Mouse (Mus musculus) regulatory T cell (primary cell): Measurements from ENCODE around the gene Senp2.

Experiments used
- in situ Hi-C: fragments of 300-600 bp; cut with MboI, MseI; formaldehyde crosslinking; loops from one replicate; pipeline ENCODE4 v1.15.1; 2025; ENCODE audit warnings: high pct_unique_total_duplicates

The Senp2 gene

GRCm38 (mm10) chr16:22015569-22015968 lies 6.3 kb downstream of the Senp2 start:
- in situ Hi-C loops: no loop called here

- in situ Hi-C loops: no loop called here
Measured at GRCm38 (mm10) chr16:22022122-22022521, 12.8 kb downstream of the Senp2 start.

DNA sequence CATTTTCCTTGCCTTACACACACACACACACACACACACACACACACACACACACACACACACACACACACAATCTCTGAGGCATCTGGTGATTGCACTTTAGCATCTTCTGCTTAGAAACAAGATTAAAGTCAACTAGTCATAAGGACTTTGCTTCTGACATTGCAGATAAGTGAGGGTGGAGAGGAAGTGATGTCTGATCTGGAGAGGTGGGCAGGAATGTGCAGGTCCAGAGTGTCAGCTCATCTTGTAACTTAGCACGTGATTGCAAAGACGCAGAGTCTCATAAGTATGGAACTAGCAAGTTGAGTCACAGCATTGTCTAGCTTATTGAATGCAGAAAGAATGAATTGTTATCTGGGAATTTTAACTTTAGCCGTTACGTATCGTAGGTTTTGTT lies 18.2 kb downstream of the Senp2 start:
- in situ Hi-C loops: loop anchor here (5.0 kb wide), 1 partner anchor 90 kb away; no protein-coding TSS in a partner anchor

DNA sequence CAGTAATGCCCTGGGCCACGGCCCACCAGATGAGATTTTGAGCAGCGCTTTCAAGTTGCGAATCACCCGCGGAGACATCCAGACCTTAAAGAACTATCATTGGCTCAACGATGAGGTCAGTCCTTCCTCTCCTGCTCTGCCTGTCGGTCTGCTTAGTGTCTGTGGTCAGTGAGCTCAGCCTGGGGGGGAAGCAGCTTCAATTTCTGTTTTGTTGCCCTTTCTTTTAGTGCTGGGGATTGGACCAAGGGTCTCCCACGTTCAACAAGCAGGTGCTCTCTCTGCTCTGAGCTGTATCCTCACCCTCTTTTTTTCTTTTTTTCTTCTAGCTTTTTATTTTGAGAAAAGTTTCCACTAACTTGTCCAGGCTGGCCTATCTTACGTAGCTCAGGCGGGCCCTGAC lies 29.3 kb downstream of the Senp2 start:
- in situ Hi-C loops: no loop called here

- in situ Hi-C loops: no loop called here
Measured at GRCm38 (mm10) chr16:22039978-22040377, 30.7 kb downstream of the Senp2 start.

- in situ Hi-C loops: no loop called here
Measured at GRCm38 (mm10) chr16:22043830-22044229, 34.5 kb downstream of the Senp2 start.

- in situ Hi-C loops: no loop called here
Measured at GRCm38 (mm10) chr16:22045930-22046329, 36.6 kb downstream of the Senp2 start.

- in situ Hi-C loops: no loop called here
Measured at GRCm38 (mm10) chr16:22046739-22047366, 37.6 kb downstream of the Senp2 start.

DNA sequence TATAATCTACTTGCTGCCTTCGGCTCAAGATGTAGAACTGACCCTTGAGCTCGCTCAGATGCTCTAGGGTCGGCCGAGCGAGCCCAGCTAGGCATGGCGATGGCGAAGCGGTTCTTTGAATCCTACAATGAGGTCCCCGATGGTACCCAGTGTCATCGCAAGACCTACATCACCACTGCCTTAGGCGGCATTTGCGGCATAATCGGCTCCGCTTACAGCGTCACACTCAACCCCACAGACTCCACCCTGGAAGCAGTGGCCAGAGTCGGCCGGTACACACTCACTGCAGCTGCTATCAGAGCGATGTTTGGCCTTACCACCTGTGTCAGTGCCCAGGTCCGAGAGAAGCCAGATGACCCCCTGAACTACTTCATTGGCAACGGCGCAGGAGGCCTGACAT lies 44.1 kb downstream of the Senp2 start:
- in situ Hi-C loops: no loop called here

DNA sequence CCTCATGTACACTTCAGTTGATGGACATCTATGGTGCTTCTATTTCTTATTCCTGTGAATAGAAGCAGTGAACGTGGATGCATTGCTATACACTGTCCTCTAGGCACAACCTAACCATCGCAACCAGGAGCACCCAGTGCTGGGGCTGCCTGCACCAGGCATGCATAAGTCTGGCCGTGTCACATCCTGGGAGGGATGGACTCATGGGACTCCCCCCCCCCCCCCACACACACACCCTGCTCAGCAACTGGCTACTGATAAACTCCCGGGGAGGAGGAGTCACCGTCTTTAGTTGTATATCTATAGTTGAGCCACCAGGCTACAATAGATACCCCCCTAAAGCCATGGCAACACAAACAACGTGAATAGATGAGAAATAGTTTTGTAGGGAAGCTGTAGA lies 48.2 kb downstream of the Senp2 start:
- in situ Hi-C loops: no loop called here

GRCm38 (mm10) chr16:22058871-22059270 lies 49.6 kb downstream of the Senp2 start:
- in situ Hi-C loops: no loop called here

DNA sequence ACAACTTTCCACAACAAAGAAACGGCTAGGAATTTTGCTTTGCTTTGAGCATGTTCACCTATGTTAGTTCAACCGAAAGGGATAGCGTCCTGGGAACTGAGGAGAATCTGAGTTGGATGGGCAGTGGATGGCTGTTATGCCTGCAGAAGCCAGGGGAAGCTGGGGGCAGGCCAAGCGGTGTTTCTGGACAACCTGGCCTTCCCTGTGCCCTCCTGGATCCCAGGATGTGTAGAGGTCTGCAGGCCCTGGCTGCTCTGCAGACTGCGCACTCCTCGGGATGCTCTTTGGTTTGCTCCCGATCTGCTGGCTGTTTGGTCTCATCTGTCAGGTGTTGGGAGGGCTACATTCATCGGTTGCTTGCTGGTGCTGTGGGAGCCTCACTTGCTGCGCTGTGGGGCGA lies 51.1 kb downstream of the Senp2 start:
- in situ Hi-C loops: no loop called here

DNA sequence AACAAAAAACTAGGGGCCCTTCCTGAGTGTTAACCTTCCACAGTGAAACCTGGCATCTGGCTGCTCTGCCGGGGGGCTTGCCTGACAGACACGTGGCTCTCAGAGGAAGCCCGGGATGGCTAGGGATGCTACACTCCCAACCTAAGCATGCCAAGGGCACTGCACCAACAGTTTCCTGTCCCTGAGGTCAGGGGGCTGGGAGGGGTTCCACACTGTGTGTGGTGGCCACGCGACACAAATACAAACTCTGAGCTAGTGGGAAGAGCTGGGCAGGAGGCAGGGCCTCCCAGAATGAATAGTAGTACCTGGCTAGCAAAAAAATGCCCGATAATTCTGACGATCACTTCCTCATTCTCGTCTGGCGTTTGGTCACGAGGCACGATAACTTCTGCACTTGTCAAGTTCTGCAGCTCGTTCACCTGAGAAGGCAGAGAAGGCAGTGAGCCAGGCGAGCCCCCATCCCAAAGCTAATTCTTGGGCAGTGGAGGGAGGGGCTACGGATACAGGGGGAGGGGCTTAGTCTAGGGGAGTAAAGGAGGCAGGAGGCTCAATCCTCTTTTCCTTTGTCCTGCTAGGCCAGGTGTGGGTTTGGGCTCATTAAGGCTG lies 52.4 kb downstream of the Senp2 start:
- in situ Hi-C loops: no loop called here

DNA sequence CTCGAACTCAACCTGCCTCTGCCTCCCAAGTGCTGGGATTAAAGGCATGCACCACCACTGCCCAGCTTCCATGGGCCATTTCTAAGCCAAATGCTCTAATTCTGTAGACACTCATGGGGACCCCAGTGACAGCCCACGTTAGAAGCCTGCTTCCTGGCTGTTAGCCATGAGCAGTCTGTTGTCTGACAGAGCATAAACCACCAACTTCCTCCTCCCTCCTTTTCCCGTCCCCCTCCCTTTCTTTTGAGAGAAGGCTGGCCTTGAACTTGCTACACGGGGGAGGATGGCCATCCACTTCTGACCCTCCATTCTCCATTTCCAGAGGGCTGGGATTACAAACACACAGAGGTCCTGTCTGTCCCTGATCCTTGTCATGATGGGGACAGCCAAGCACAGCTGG lies 53.0 kb downstream of the Senp2 start:
- in situ Hi-C loops: no loop called here

- in situ Hi-C loops: no loop called here
Measured at GRCm38 (mm10) chr16:22065536-22065935, 56.3 kb downstream of the Senp2 start.

DNA sequence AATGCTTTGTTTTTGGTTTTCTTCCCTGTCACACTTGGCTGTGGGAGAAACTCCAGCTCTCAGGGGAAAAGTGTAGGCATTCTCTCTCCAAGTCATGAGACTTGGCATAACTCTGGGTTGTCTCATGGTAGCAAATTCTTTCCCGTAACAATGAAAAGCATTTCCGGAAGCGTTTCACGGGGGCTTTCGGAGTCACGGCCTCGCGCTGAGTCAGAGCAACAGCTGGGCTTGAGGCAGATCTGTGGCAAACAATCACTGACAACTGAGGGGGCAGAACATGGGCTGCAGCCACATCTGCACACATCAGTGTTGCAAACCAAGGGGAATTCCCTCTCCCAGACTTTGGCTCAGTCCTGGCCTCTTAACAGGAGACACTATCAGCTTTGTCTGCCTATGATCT lies 58.1 kb downstream of the Senp2 start:
- in situ Hi-C loops: no loop called here

DNA sequence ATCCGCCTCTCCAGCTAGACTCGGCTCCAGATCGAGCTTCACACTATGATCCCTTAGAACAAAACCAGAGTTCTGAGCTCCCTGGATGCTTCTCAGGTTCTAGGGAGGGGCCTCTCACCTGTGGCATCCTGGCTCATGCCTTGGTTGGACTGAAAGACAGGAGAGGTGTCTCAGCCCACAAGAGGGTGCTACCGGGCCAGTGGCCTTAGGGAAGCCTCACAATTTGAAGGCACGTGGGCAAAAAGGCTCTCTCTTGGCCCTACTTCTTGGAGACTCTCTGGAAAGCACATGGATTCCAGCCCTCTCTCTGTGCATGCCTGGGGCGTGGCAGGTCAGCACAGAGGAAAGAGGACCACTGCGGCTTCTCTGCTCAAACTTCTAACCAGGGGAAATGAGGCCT lies 62.1 kb downstream of the Senp2 start:
- in situ Hi-C loops: no loop called here

- in situ Hi-C loops: no loop called here
Measured at GRCm38 (mm10) chr16:22075067-22075466, 65.8 kb downstream of the Senp2 start.

DNA sequence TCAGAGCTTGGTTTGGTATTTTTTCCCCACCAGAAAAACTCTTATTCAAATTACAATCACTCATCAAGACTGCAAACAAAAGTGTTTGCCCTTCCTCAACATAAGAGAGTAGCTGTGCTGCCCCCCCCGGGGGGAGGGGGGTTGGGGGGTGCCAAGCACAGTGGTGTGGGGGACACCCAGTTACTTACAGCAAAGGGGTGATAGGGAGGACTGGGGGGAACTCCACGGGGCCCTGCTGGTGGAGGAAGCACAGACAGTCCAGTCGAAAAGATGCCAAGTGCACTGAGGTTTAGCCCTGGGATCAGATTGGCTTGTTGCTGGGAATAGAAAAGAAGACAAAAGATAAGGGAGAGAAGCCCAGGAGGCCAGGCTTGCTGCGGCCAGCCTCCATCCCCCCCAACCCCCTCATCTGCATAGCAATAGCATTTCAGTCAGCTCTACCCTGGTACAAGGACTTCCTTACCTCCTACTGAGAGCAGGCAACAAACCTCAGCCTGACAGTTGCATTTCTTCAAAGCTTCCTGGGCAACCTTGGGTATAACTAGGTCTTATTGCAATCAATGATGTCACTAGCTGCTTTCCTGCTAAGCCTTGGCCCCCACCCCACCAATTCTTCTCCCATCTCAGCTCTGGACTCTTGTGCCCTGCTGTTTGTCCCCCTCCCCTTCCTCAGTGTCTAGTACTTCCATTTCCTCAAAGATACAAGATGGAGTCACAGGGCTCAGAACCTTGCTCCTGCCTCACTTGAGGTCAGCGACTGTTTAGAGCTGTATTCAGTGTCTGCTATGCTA lies 66.7 kb downstream of the Senp2 start:
- in situ Hi-C loops: no loop called here

DNA sequence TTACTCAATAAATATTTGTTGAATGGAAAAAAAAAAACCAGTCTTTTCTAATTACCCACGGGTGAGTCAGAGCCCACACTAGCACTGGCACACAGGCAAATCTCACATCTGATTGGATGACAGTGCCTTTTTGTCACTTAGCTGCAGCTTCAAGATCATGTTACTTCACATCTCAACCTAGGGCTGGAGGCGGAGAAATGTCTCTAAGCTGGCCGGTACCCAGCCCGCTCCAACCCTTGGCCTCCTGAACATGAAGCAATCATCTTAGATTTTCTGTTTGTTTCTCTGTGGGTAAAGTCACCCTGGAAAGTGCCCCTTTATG lies 67.3 kb downstream of the Senp2 start:
- in situ Hi-C loops: no loop called here

DNA sequence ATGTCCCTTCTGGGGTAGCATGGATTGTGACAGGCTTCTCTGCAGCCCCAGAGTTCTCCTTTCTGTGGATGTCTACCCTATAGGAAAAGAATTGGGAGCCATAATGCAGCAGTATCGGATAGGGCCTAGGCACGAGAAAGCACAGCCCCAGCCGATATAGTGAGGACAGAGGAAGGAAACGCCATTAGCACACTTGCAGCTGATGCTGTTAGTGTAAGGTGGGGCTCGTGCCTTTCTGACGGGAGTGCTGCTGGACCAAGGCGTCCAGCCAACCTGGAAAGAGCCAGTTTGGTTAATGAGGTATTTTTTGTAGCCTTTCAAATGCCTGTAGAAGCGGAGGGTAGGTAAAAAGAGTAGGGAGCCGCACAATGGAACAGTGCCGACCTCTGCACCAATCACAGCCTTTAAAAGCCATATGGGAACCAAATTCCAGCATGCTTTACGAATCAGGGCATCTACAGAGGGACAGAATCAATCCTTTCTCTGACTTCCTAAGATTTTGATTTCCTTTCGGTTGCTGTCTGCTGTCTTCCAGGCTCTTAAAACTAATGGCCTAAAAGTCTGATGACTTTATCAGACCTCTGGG lies 70.9 kb downstream of the Senp2 start:
- in situ Hi-C loops: no loop called here

- in situ Hi-C loops: no loop called here
Measured at GRCm38 (mm10) chr16:22085411-22085810, 76.1 kb downstream of the Senp2 start.
